Comparison of ENCODE assay signal across 9 mouse cellular contexts in genomic region chr3:100686756-100687155, GRCm38 (mm10). TPM values are rescaled to one million over a fixed set of nuclear protein-coding genes. Genes with fewer than 3 reads are reported as not detected.
DNase-seq lines count a peak whose midpoint lies in the region; ATAC-seq and TF ChIP-seq lines count a peak whose summit lies in the region.
"Had no signal": no experiment of that assay in that cellular context is flagged by ENCODE, and none has a peak within 500 bp of the region (broad histone marks: within the 10 kb centered on the region; RNA-seq: fewer than 3 reads in every experiment).

No protein-coding gene starts in this region.

- no peak for TF ChIP-seq CTCF in testis, adult 2 months (IDR thresholded peaks at IDR 0.05; ENCODE audit: control insufficient read depth, insufficient read depth, insufficient replicate concordance, low read depth, low read length)

- H3K36me3 ChIP-seq in heart, embryonic 15.5 days = no peaks in the 10 kb centered on the region
- H3K36me3 ChIP-seq in heart, embryonic 10.5 days = no peaks in the 10 kb centered on the region
- no peaks in the 10 kb centered on the region for H3K36me3 ChIP-seq in testis, adult 2 months (ENCODE audit: control insufficient read depth, insufficient read depth, low read length)
- H3K36me3 ChIP-seq in limb, embryonic 14.5 days (ENCODE audit: control insufficient read depth, insufficient read depth, low read length) = no peaks in the 10 kb centered on the region
- H3K36me3 ChIP-seq in stomach, embryonic 16.5 days (ENCODE audit: control insufficient read depth, insufficient read depth, low read length) = no peaks in the 10 kb centered on the region

- peaks cover 16% of the 10 kb centered on the region for H3K4me1 ChIP-seq in heart, embryonic 15.5 days (replicated peaks)
- H3K4me1 ChIP-seq in heart, embryonic 10.5 days = peaks cover 16% of the 10 kb centered on the region
- peaks cover 8% of the 10 kb centered on the region for H3K4me1 ChIP-seq in testis, adult 2 months (ENCODE audit: control insufficient read depth, insufficient read depth, low read length)
- peaks cover 14% of the 10 kb centered on the region for H3K4me1 ChIP-seq in limb, embryonic 14.5 days (ENCODE audit: control insufficient read depth, insufficient read depth, low read length)
- H3K4me1 ChIP-seq in stomach, embryonic 16.5 days (ENCODE audit: control insufficient read depth, insufficient read depth, low read length) = peaks cover 10% of the 10 kb centered on the region

- WGBS in heart, embryonic 15.5 days = 91% methylated on average over 8 of the region's 8 CpGs
- WGBS in heart, embryonic 10.5 days = 89% methylated on average over 8 of the region's 8 CpGs
- 93% methylated on average over 8 of the region's 8 CpGs for WGBS in limb, embryonic 14.5 days
- whole genome bisulfite sequencing in stomach, embryonic 16.5 days = 89% methylated on average over 8 of the region's 8 CpGs

- no peak overlapping the region for H3K9ac ChIP-seq in heart, embryonic 15.5 days
- H3K9ac ChIP-seq in limb, embryonic 14.5 days (ENCODE audit: low read depth, low read length, severe bottlenecking) = no peak overlapping the region
- H3K9ac ChIP-seq in stomach, embryonic 16.5 days (ENCODE audit: low read length) = no peak overlapping the region

- peak overlapping the region; percentile 77; the same call in 1 of the 2 replicates for H3K4me2 ChIP-seq in heart, embryonic 15.5 days
- peak overlapping the region; percentile 67; the same call in 1 of the 2 replicates for H3K4me2 ChIP-seq in limb, embryonic 14.5 days (replicated peaks; ENCODE audit: low read depth, low read length, severe bottlenecking)
- peak overlapping the region; percentile 93; the same call in 1 of the 2 replicates for H3K4me2 ChIP-seq in stomach, embryonic 16.5 days (ENCODE audit: low read depth, low read length)

- DNase-seq in heart, embryonic 10.5 days (ENCODE audit: low spot score) = no peak
- no peak for DNase-seq in testis, postnatal 14 days (ENCODE audit: low spot score)
- DNase-seq in limb, embryonic 14.5 days (ENCODE audit: low spot score) = no peak
- DNase-seq in B cell, adult 2 months = no peak
- no peak for DNase-seq in gastrocnemius, adult 18-20 months (ENCODE audit: low spot score)

- H3K27ac ChIP-seq in heart, embryonic 15.5 days = no peak overlapping the region
- H3K27ac ChIP-seq in heart, embryonic 10.5 days = no peak overlapping the region
- H3K27ac ChIP-seq in testis, adult 2 months (ENCODE audit: control insufficient read depth, insufficient read depth, low read depth, low read length) = peak overlapping the region; percentile 17; the same call in 1 of the 2 replicates
- H3K27ac ChIP-seq in limb, embryonic 14.5 days (replicated peaks; ENCODE audit: low read depth, low read length) = no peak overlapping the region
- H3K27ac ChIP-seq in stomach, embryonic 16.5 days (ENCODE audit: low read length) = no peak overlapping the region

- H3K4me3 ChIP-seq in heart, embryonic 15.5 days = 0 out of 2 replicates have a peak overlapping the region, but pooled peaks have one; percentile 98
- no peak overlapping the region; the same call in 1 of the 2 replicates for H3K4me3 ChIP-seq in heart, embryonic 10.5 days
- H3K4me3 ChIP-seq in testis, adult 2 months (ENCODE audit: control insufficient read depth, low read depth, low read length) = no peak overlapping the region
- H3K4me3 ChIP-seq in limb, embryonic 14.5 days (replicated peaks; ENCODE audit: low read length) = no peak overlapping the region
- H3K4me3 ChIP-seq in stomach, embryonic 16.5 days (replicated peaks; ENCODE audit: low read length) = no peak overlapping the region

- no peak for TF ChIP-seq POLR2A in testis, adult 2 months (IDR thresholded peaks at IDR 0.05; ENCODE audit: control insufficient read depth, low read depth, low read length)
- no peak for TF ChIP-seq POLR2A in limb, embryonic 14.5 days (IDR thresholded peaks at IDR 0.05; ENCODE audit: borderline replicate concordance, extremely low read depth, insufficient read depth, insufficient read length)

- no peaks in the 10 kb centered on the region for H3K9me3 ChIP-seq in heart, embryonic 15.5 days (replicated peaks)
- H3K9me3 ChIP-seq in heart, embryonic 10.5 days = no peaks in the 10 kb centered on the region
- no peaks in the 10 kb centered on the region for H3K9me3 ChIP-seq in limb, embryonic 14.5 days (ENCODE audit: control insufficient read depth, low read length)
- no peaks in the 10 kb centered on the region for H3K9me3 ChIP-seq in stomach, embryonic 16.5 days (replicated peaks; ENCODE audit: control insufficient read depth, low read length)
- H3K9me3 ChIP-seq: G1E had no signal

- H3K27me3 ChIP-seq in heart, embryonic 15.5 days = no peaks in the 10 kb centered on the region
- H3K27me3 ChIP-seq in heart, embryonic 10.5 days (ENCODE audit: insufficient read depth, poor library complexity, severe bottlenecking) = peaks cover 15% of the 10 kb centered on the region; the same call in 1 of the 2 replicates
- H3K27me3 ChIP-seq in testis, adult 2 months (ENCODE audit: control insufficient read depth, insufficient read depth, low read length) = no peaks in the 10 kb centered on the region
- no peaks in the 10 kb centered on the region for H3K27me3 ChIP-seq in limb, embryonic 14.5 days (ENCODE audit: control insufficient read depth, insufficient read depth, low read length)
- no peaks in the 10 kb centered on the region for H3K27me3 ChIP-seq in stomach, embryonic 16.5 days (ENCODE audit: control insufficient read depth, insufficient read depth, low read length)

- no peak for ATAC-seq in heart, embryonic 15.5 days (replicated peaks; ENCODE audit: insufficient number of reproducible peaks, insufficient read depth, low FRiP score, low read depth)
- ATAC-seq in limb, embryonic 14.5 days (ENCODE audit: low FRiP score, low read depth) = no peak
- no peak for ATAC-seq in stomach, embryonic 16.5 days (ENCODE audit: insufficient read depth, low FRiP score)

RNA-seq across cellular contexts. Expression of gene Man1a2, which starts 1.5 kb away (rescaled TPM):
- polyA plus RNA-seq in heart, embryonic 15.5 days (2015; fragmentation: Nextera tagmentation; extraction: Ambion mirVana) = 51.2 and 53.1 TPM in 2 replicates
- 59.4 and 75.5 TPM in 2 replicates for polyA plus RNA-seq in heart, embryonic 10.5 days (2016; fragmentation: Nextera tagmentation; extraction: Ambion mirVana)
- 9.8 and 12.0 TPM in 2 replicates for polyA plus RNA-seq in testis, adult 2 months (2012; rRNA removed)
- 16.6 and 16.8 TPM in 2 replicates for polyA plus RNA-seq in limb, embryonic 14.5 days (2012; rRNA removed)
- polyA plus RNA-seq in limb, embryonic 14.5 days (2014; fragmentation: Nextera tagmentation; extraction: Ambion mirVana) = 87.1 and 95.4 TPM in 2 replicates
- polyA plus RNA-seq in stomach, embryonic 16.5 days (2015; fragmentation: Nextera tagmentation; extraction: Ambion mirVana) = 41.6 and 43.4 TPM in 2 replicates
- total RNA-seq in gastrocnemius, adult 18-20 months (2021) = 10 to 100 TPM; 19.6 to 26.9 TPM
